Mouse (Mus musculus): ENCODE results near the gene Gm10401. TPM values are rescaled to one million over a fixed set of nuclear protein-coding genes. Genes with fewer than 3 reads are reported as not detected.

Gene Gm10401
- not detected for total RNA-seq (2023)

DNA sequence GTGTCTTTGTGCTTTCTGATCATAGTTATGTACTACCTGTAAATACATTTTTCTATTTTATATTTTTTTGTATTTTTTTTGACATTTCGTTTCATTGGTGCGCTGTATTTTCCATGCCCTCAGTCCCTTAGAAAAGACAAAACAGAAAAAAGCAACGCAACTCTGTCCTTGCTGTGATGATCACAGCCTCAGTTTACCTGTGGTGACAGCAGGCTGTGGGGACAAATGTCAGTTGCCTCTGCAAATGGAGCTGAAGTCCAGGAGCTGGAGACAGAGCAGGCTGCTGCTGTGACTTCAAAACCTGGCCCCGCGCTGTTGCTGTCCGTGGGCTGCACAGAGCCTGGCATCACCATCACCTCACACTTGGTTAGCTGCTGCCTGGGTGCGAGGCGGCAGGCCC is at the start of gene Gm10401:
Gene Gm10401 (minus strand): TSS at position 101 of the 400 bp plus-strand sequence.

GRCm38 (mm10) chr5:115134234-115135165 is 36.4 kb upstream of the Gm10401 start, which contains the start of gene Unc119b:
Gene Unc119b (minus strand): TSS chr5:115134975.

DNA sequence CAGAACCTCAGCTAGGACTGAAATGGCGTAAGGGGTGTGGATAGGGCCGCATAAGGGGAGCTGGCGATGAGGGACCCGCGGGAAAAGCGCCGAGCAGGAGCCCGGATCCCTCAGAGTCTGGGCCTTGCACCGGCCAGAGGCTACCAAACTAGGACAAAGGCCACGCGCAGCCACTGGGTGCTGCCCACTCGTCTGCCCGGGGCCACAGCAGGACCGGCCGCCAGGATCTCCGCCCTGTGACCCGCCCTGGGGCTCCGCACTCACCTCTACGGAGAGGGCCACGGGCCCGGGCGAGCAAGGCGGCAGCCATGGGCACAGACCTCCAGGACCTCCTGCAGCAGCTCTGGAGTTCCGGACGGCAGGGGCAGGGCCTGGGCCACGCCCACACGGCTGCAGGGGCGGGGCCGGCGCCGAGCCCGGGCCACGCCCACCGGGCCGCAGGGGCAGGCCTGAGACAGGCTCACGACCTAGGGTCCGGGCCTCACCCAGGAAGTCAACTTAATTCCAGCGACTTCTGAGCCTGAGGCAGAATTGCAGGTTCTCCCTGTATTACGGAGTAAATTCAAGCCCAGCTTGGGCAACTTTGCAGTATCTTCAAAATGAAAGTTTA is 21.0 kb upstream of the Gm10401 start, which contains the start of gene Acads:
Gene Acads (minus strand): TSS at position 386 of the 610 bp plus-strand sequence.

Other genes starting within 250 kb of the Gm10401 start
- not detected for gene 4930519G04Rik, start 244.6 kb downstream of the Gm10401 start, total RNA-seq (2023)
- not detected for gene Gm9936, start 239.6 kb downstream of the Gm10401 start, total RNA-seq (2023)
- gene Oasl2, start 201.4 kb downstream of the Gm10401 start, total RNA-seq (2023): 10 to 100 TPM; 39.8 to 50.6 TPM
- gene Oasl1, start 175.1 kb downstream of the Gm10401 start, total RNA-seq (2023): 10 to 100 TPM; 12.9 to 15.3 TPM
- 10 to 100 TPM; 16.4 to 20.3 TPM for gene 2210016L21Rik, start 156.1 kb downstream of the Gm10401 start, total RNA-seq (2023)
- not detected for gene Hnf1a, start 127.2 kb downstream of the Gm10401 start, total RNA-seq (2023)
- gene Sppl3, start 87.2 kb downstream of the Gm10401 start, total RNA-seq (2023): 10 to 100 TPM; 64.1 to 64.7 TPM
- 10 to 100 TPM; 27.5 to 31.8 TPM for gene Acads, start 21.1 kb upstream of the Gm10401 start, total RNA-seq (2023)
- 10 to 100 TPM; 23.3 to 24.0 TPM for gene Unc119b, start 36.7 kb upstream of the Gm10401 start, total RNA-seq (2023)
- 10 to 100 TPM; 63.5 to 67.1 TPM for gene Mlec, start 59.9 kb upstream of the Gm10401 start, total RNA-seq (2023)
- not detected for gene Cabp1, start 96.1 kb upstream of the Gm10401 start, total RNA-seq (2023)
- 10 to 100 TPM; 26.9 to 31.7 TPM for gene Pop5, start 137.5 kb upstream of the Gm10401 start, total RNA-seq (2023)
- gene Rnf10, start 174.6 kb upstream of the Gm10401 start, total RNA-seq (2023): 100 to 1,000 TPM; 150 to 169 TPM
- gene Coq5, start 181.4 kb upstream of the Gm10401 start, total RNA-seq (2023): 10 to 100 TPM; 17.6 to 19.3 TPM
- 100 to 1,000 TPM; 216 to 251 TPM for gene Dynll1, start 202.7 kb upstream of the Gm10401 start, total RNA-seq (2023)
- 10 to 100 TPM; 68.7 to 79.8 TPM for gene Srsf9, start 228.9 kb upstream of the Gm10401 start, total RNA-seq (2023)
- gene Gatc, start 242.9 kb upstream of the Gm10401 start, total RNA-seq (2023): 10 to 100 TPM; 19.0 to 20.6 TPM
- gene Triap1, start 242.9 kb upstream of the Gm10401 start, total RNA-seq (2023): 10 to 100 TPM; 25.1 to 28.6 TPM

Measured in monocyte, adult 59 days (primary cell).